Mouse (Mus musculus) embryonic fibroblast, embryonic 13.5 days (primary cell): ENCODE measurements around the gene Tab1. TPM values are rescaled to one million over a fixed set of nuclear protein-coding genes. Genes with fewer than 3 reads are reported as not detected.

Experiments
- H3K27ac ChIP-seq: 2 replicates; pipeline ENCODE4 v1.5.1; 2012; ENCODE audit warnings: low read length, control low read depth, inconsistent platforms; ENCODE audit not compliant: insufficient read depth
- H3K4me1 ChIP-seq: 2 replicates; pipeline ENCODE4 v1.6.1; 2011; ENCODE audit warnings: low read length; ENCODE audit not compliant: control insufficient read depth, insufficient read depth
- H3K4me3 ChIP-seq: 2 replicates; pipeline ENCODE4 v1.5.1; 2011; ENCODE audit warnings: mild to moderate bottlenecking, control low read depth, low read length; ENCODE audit not compliant: insufficient read depth
- CTCF ChIP-seq: IDR thresholded peaks from 2 replicates; pipeline ENCODE4 v1.5.1; 2011; ENCODE audit warnings: mild to moderate bottlenecking, control low read depth, low read length, moderate library complexity, borderline replicate concordance; ENCODE audit not compliant: insufficient read depth
- POLR2A ChIP-seq: IDR thresholded peaks from 2 replicates; pipeline ENCODE4 v1.6.1; 2011; ENCODE audit warnings: low read depth, mild to moderate bottlenecking, control low read depth, low read length, moderate library complexity
- polyA plus RNA-seq: library from polyadenylated mRNA; stranded (reverse); fragments of >200 nt; gene quantifications from 2 replicates; pipeline ENCODE4 v1.2.4, GENCODE M21; 2011; ENCODE audit warnings: low read depth; ENCODE audit not compliant: missing spikeins, insufficient read length

The Tab1 gene
- polyA plus RNA-seq, 1 experiment, result 12.2 TPM

DNA sequence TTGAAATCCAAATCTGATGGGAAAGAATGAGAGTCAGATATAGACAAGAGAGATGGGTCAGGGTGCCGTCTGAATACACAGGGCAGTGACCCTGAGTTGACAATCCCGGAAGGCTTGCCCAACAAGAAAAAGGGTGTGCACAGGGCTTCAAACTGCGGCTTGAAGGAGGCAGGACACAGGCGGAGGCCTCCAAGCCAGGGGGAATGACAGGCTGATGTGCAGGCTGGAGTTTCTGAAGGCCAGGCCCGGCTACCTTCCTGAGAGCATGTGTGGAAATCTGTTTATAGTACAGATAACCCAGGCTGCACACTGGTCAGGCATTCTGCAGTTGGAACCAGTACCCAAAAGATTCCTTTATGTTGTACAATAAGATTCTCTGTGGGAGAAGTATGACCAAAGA lies 14.6 kb downstream of the Tab1 start:
- no peaks in the 10 kb centered on the region for H3K4me1 ChIP-seq
- H3K27ac ChIP-seq, result no peak overlapping the region
- TF ChIP-seq CTCF (no peak), POLR2A (no peak)

DNA sequence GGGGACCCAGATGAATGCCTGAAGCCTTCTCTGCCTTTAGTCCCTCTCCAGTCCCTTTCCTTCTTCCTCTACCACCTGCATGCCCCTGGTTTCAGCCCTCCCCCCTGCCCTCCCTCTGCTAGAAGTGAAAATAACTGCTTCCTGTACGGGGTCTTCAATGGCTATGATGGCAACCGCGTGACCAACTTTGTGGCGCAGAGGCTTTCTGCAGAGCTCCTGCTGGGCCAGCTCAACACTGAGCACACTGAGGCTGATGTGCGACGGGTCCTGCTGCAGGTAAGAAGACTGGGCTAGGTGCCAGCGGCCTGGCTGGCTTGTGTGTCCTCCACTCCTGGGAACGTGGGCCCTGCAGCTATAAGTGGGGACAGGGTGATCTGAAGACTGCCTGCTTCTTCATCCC lies 15.6 kb downstream of the Tab1 start:
- TF ChIP-seq POLR2A (no peak), CTCF (no peak)
- Histone ChIP-seq H3K27ac (no peak overlapping the region), H3K4me3 (no peak overlapping the region), H3K4me1 (no peaks in the 10 kb centered on the region)

More for the DNA sequence above, 14.6 kb downstream of the Tab1 start:
- no peak overlapping the region for H3K4me3 ChIP-seq

DNA sequence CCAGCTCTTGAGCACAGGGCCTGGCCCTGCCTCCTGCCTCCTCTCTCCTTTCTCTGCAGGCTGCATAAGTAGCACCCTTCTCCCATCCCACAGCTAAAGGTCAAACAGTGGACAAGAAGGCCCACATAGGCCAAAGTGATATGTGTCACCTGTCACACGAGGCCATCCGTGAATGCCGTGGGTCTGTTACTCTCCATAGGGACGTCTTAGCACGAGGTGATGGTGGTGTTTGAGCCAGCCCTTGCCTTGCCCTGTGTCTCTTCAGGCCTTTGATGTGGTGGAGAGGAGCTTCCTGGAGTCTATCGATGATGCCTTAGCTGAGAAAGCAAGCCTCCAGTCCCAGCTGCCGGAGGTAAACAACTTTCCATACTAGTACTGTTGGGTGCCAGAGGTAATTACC lies 16.6 kb downstream of the Tab1 start:
- Histone ChIP-seq H3K4me1 (no peaks in the 10 kb centered on the region), H3K4me3 (no peak overlapping the region), H3K27ac (no peak overlapping the region)
- TF ChIP-seq POLR2A, result no peak
- TF ChIP-seq CTCF, result no peak

DNA sequence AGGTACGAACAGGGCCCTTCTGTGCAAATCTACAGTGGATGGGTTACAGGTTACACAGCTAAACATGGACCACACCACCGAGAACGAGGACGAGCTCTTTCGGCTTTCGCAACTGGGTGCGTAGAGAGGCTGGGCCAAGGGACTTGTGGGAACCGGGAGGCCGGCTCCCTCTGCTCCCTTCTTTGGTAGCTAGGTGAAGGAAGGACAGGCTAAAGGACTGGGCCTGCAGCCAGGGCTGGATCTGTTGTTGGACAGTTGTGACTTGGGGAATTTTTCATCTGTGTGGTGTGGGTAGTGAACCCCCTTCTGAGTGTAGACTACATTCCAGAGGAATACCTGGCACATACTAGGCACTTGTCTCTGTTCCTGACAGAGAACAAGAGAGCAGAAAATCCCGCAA lies 19.7 kb downstream of the Tab1 start:
- H3K27ac ChIP-seq, result no peak overlapping the region

DNA sequence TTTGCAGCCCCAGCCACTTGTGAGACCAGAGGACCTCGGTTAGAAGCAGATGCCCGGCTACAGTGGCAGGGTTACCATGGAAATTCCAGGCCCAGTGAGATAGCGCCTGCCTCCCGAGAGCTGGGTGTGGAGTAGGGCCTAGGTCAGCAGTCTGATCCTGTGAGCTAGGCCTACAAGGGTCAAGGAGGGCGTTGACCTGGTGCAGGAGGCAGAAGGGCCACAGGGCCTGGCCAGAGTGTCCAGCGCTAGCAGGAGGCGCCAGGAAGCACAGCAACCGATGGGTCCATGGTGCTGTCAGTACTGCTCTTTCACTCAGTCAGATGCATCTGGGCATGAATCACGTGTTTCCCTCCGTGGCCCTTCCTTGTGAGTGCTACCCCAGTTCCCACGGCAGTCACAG lies 20.8 kb downstream of the Tab1 start:
- Histone ChIP-seq H3K4me3 (no peak overlapping the region), H3K4me1 (peaks cover 3% of the 10 kb centered on the region; the same call in 1 of the 2 replicates), H3K27ac (no peak overlapping the region)
- TF ChIP-seq CTCF (no peak), POLR2A (no peak)

More for the DNA sequence above, 19.7 kb downstream of the Tab1 start:
- Histone ChIP-seq H3K4me1 (no peaks in the 10 kb centered on the region), H3K4me3 (no peak overlapping the region)
- TF ChIP-seq CTCF (no peak), POLR2A (no peak)

DNA sequence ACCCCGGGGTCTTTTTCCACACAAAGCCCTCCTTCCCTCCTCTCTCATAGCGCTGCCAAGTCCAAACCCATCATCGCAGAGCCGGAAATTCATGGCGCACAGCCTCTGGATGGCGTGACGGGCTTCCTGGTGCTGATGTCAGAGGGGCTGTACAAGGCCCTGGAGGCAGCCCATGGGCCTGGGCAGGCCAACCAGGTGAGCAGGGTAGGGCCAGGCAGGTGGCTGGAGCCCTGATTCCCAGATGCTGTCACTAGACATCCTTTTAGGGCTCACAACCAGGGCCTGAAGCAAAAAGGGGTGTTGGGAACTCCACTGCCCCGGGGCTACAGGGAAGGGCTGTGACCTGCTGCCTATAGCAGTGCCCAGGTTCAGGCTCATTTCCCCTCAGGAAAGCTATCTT lies 22.8 kb downstream of the Tab1 start:
- Histone ChIP-seq H3K4me3 (no peak overlapping the region), H3K4me1 (peaks cover 20% of the 10 kb centered on the region), H3K27ac (no peak overlapping the region)
- TF ChIP-seq POLR2A (no peak), CTCF (no peak)

DNA sequence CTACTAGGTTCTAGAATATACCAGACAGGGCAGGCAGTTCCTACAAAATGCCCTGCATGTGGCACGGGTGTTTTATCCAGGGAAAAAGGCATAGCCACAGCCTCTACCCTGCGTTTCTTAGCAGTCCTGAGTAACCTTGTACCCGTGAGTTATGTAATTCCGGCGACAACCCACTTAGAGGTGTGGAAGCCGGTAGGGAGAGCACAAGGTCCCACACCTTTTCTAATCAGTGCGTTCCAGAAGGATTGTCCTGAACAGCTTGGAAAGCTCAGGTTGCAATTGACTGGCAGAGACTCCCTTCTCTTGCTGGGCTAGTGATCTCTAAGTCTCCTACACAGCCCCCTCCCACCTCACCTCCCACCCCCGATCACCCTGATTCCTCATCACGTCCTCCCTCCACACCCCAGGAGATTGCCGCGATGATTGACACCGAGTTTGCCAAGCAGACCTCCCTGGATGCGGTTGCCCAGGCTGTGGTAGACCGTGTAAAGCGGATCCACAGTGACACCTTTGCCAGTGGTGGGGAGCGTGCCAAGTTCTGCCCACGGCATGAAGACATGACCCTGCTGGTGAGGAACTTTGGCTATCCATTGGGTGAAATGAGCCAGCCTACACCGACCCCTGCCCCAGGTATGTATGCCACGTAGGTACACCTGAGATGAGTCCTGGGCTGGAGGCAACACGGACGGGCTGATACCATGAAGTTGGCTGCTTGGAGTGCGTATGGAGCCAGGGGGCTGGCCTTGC lies 24.4 kb downstream of the Tab1 start:
- H3K4me1 ChIP-seq, result peaks cover 20% of the 10 kb centered on the region
- H3K4me3 ChIP-seq, result no peak overlapping the region
- no peak for TF ChIP-seq POLR2A
- TF ChIP-seq CTCF, result no peak

DNA sequence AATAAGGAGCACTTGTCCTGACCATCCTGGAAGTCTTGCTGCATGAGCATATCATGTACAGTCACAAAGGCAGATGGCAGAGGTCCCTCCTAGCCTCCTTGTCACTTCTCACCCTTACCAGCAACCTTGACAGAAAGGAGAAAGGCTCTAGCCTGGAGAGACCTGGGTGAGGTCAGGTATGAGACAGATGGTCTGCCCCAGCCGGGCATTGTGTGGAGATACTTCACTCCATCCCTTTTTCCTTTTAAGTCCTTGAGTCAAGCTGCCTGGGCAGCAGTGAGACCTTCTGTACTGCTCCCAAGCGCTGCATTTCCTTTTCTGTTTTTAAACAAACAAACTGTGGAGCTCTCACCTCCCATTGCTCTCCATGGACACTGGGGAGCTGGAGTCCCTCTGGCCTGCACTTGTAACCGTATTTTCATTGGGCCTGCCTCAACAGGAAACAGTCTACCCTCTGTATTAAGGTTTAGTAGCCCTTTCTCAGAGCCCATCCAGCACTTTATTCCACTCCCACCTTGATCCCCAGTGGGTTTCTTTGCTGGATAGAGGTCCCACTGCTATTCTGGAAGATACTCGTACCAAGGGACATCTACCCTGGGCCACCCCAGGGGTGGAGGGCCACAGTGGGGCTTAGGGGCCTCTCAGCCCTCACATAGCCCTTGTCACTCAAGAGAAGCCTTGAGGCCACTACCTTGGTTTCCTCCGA lies 25.2 kb downstream of the Tab1 start:
- Histone ChIP-seq H3K4me3 (no peak overlapping the region), H3K4me1 (peaks cover 20% of the 10 kb centered on the region), H3K27ac (no peak overlapping the region)
- TF ChIP-seq CTCF (no peak), POLR2A (no peak)

More for the DNA sequence above, 24.4 kb downstream of the Tab1 start:
- no peak overlapping the region for H3K27ac ChIP-seq

DNA sequence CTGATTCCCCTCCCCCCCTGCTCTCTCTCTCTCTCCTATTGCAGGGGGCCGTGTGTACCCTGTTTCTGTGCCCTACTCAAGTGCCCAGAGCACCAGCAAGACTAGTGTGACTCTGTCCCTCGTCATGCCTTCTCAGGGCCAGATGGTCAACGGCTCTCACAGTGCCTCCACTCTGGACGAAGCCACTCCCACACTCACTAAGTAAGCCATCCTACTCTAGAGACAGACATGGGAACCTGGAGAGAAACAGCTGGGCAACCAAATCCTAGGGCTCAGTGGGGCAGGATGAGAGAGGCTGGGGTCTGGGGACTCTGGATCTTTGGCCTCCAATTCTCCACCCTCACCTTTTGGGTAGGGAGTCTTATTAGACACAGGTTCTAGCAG lies 25.8 kb downstream of the Tab1 start:
- H3K27ac ChIP-seq, result no peak overlapping the region
- TF ChIP-seq POLR2A, result no peak
- H3K4me3 ChIP-seq, result no peak overlapping the region
- peaks cover 20% of the 10 kb centered on the region for H3K4me1 ChIP-seq

DNA sequence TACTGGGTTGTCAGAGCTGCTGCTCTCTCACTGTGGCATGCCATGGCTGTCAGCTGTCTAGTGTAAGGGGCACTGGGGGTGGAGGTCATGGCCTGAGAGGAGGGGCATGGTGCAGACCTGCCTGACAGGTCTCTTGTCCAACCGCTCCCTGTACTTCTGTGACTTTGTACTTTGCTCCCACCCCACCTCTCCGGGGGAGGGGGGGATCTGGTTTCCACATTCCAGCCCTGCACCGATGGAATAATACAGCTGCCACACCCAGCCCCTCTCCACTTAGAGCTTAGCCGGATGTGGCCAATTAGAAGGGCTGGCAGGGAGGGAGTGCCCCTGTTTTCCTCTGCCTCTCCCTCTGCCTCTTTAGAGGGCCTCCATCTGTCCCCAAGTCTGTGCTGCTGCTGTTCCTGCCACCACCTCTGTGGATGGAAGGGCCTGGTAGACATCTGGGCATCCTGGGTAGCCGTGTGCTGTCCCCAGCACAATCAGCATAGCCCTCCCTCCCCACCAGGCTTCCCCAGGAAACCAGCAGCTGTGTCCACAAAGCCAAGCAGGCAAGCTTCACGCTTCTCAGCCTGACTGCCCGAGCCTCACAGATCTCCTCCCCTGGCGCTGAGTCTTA lies 26.5 kb downstream of the Tab1 start:
- H3K4me3 ChIP-seq, result no peak overlapping the region
- H3K4me1 ChIP-seq, result peaks cover 20% of the 10 kb centered on the region
- TF ChIP-seq CTCF (no peak), POLR2A (no peak)
- H3K27ac ChIP-seq, result peak overlapping the region; percentile 56
